Mouse (Mus musculus) liver, adult 2 months (tissue): ENCODE measurements at regions not wholly inside any gene's neighbourhood (a gene's known extent, or its start where the extent isn't known, plus 50 kb on each side); places are given as distances from the start of the nearest gene placed in this dataset.
A peak's percentile ranks its signal among the peaks of the same experiment; 100 is the strongest.

Experiments used
- DNase-seq: peaks from one replicate; pipeline ENCODE4 v3.0.0-alpha.2; 2011; ENCODE audit warnings: low read depth, low spot score; ENCODE audit errors: extremely low read depth
- H3K27ac ChIP-seq: fragments of 200-500 bp; replicated peaks from 2 replicates; pipeline ENCODE4 v1.5.1; 2012; ENCODE audit warnings: low read depth, mild to moderate bottlenecking, control low read depth, inconsistent platforms, low read length; ENCODE audit not compliant: insufficient read depth
- H3K27me3 ChIP-seq: fragments of 200-500 bp; 2 replicates; pipeline ENCODE4 v1.6.1; 2012; ENCODE audit warnings: mild to moderate bottlenecking, moderate library complexity, low read length, inconsistent platforms; ENCODE audit not compliant: control insufficient read depth, insufficient read depth
- H3K36me3 ChIP-seq: fragments of 200-500 bp; 2 replicates; pipeline ENCODE4 v1.6.1; 2012; ENCODE audit warnings: low read length, inconsistent platforms; ENCODE audit not compliant: control insufficient read depth, insufficient read depth
- H3K4me1 ChIP-seq: fragments of 200-500 bp; 2 replicates; pipeline ENCODE4 v1.6.1; 2011; ENCODE audit warnings: low read length; ENCODE audit not compliant: control insufficient read depth, insufficient read depth
- H3K4me3 ChIP-seq: fragments of 200-500 bp; 2 replicates; pipeline ENCODE4 v1.5.1; 2011; ENCODE audit warnings: low read depth, mild to moderate bottlenecking, control low read depth, low read length, moderate library complexity; ENCODE audit not compliant: insufficient read depth
- H3K79me2 ChIP-seq: fragments of 200-500 bp; 2 replicates; pipeline ENCODE4 v1.6.1; 2012; ENCODE audit warnings: inconsistent platforms, mild to moderate bottlenecking, low read length, moderate library complexity; ENCODE audit not compliant: control insufficient read depth, insufficient read depth
- H3K9ac ChIP-seq: fragments of 200-500 bp; 2 replicates; pipeline ENCODE4 v1.6.1; 2012; ENCODE audit warnings: low read depth, mild to moderate bottlenecking, control low read depth, inconsistent platforms, low read length
- CTCF ChIP-seq: fragments of 200-500 bp; IDR thresholded peaks from 2 replicates; pipeline ENCODE4 v1.5.1; 2011; ENCODE audit warnings: low read depth, low read length, control low read depth
- POLR2A ChIP-seq: fragments of 200-500 bp; IDR thresholded peaks from 2 replicates; pipeline ENCODE4 v1.6.1; 2011; ENCODE audit warnings: low read length, control low read depth; ENCODE audit not compliant: insufficient read depth; ENCODE audit errors: extremely low read depth
- WGBS: fragments of 180-500 bp; shearing (Covaris S2); methylation state at CpG from one replicate; pipeline ENCODE4 v1.1.7; 2018; 5-methylcytosine and 5-hydroxymethylcytosine counted together

GRCm38 (mm10) chr1:33174646-33175435 is 494.8 kb downstream of the Prim2 start:
- Histone ChIP-seq H3K27me3 (no peaks in the 10 kb centered on the region), H3K4me3 (no peak overlapping the region), H3K36me3 (no peaks in the 10 kb centered on the region), H3K27ac (no peak overlapping the region), H3K9ac (no peak overlapping the region), H3K4me1 (no peaks in the 10 kb centered on the region), H3K79me2 (no peaks in the 10 kb centered on the region)
- TF ChIP-seq CTCF (no peak), POLR2A (no peak)
- 68% methylated on average over 10 of the region's 10 CpGs for WGBS
- peak; percentile 7 for DNase-seq

- TF ChIP-seq POLR2A (no peak), CTCF (no peak)
- 59% methylated on average over 7 of the region's 7 CpGs for WGBS
- no peak overlapping the region for H3K9ac ChIP-seq
- no peak overlapping the region for H3K27ac ChIP-seq
- H3K27me3 ChIP-seq, result no peaks in the 10 kb centered on the region
- H3K4me3 ChIP-seq, result no peak overlapping the region
- H3K79me2 ChIP-seq, result no peaks in the 10 kb centered on the region
- H3K36me3 ChIP-seq, result no peaks in the 10 kb centered on the region
- no peak for DNase-seq
- H3K4me1 ChIP-seq, result no peaks in the 10 kb centered on the region
Measured at GRCm38 (mm10) chr1:33136991-33137390, 532.6 kb downstream of the Prim2 start.

DNA sequence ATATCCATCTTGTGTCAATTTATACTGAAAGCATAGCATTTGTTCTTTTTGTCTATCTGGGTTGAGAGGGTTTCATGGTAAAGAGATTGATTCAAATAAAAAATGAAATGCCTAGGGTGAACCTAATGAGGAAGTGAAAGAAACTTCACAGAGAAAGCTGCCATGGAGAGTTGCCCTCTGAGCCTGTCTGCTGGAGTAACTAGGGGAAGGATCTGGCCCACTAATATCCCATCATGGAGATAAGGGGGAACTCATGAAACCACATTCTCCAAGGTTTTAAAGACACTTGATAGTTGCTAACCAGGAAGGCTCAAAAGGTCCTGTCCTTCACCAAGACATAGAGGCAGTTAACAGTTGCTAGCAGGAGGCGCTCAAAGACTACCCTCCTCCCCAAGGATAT is 539.2 kb downstream of the Prim2 start:
- H3K4me3 ChIP-seq, result no peak overlapping the region
- H3K4me1 ChIP-seq, result no peaks in the 10 kb centered on the region
- no peak overlapping the region for H3K9ac ChIP-seq
- no peak overlapping the region for H3K27ac ChIP-seq
- no peaks in the 10 kb centered on the region for H3K27me3 ChIP-seq
- TF ChIP-seq POLR2A (no peak), CTCF (no peak)
- H3K36me3 ChIP-seq, result no peaks in the 10 kb centered on the region
- DNase-seq, result no peak
- no peaks in the 10 kb centered on the region for H3K79me2 ChIP-seq
- 86% methylated on average over 1 of the region's 1 CpGs for WGBS

DNA sequence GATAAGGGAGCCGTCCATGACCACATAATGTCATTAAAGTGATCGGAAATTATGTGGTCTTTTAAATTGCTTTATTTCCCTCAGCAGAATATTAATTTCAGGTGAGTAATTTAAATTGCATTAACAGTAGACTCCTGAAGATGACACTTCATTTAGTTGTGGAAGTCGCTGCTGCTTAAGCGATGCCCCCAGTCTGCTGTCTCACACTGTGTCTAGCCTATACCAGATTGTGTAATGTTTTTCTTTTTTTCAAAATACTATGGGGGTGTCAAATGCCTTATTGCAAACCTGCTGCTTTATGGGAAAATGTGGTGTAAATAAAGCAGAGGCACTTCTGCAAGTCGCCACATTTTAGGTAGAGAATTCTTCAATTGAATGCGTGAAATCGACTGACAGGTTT is 544.5 kb downstream of the Prim2 start:
- no peak for DNase-seq
- Histone ChIP-seq H3K36me3 (no peaks in the 10 kb centered on the region), H3K9ac (no peak overlapping the region), H3K4me3 (no peak overlapping the region), H3K79me2 (no peaks in the 10 kb centered on the region), H3K27me3 (no peaks in the 10 kb centered on the region), H3K4me1 (no peaks in the 10 kb centered on the region), H3K27ac (no peak overlapping the region)
- WGBS, result 91% methylated on average over 7 of the region's 7 CpGs
- TF ChIP-seq POLR2A (no peak), CTCF (no peak)

GRCm38 (mm10) chr1:33106286-33106685 is 559.2 kb upstream of the Gm5415 start:
- no peaks in the 10 kb centered on the region for H3K4me1 ChIP-seq
- no peak overlapping the region for H3K27ac ChIP-seq
- DNase-seq, result no peak
- no peak for TF ChIP-seq POLR2A
- no peak for TF ChIP-seq CTCF
- no peaks in the 10 kb centered on the region for H3K36me3 ChIP-seq
- no peak overlapping the region for H3K9ac ChIP-seq
- H3K4me3 ChIP-seq, result no peak overlapping the region
- H3K27me3 ChIP-seq, result no peaks in the 10 kb centered on the region
- WGBS, result 80% methylated on average over 5 of the region's 5 CpGs
- H3K79me2 ChIP-seq, result no peaks in the 10 kb centered on the region

- Histone ChIP-seq H3K27ac (no peak overlapping the region), H3K4me3 (no peak overlapping the region), H3K4me1 (no peaks in the 10 kb centered on the region), H3K79me2 (no peaks in the 10 kb centered on the region), H3K36me3 (no peaks in the 10 kb centered on the region), H3K27me3 (no peaks in the 10 kb centered on the region), H3K9ac (no peak overlapping the region)
- 94% methylated on average over 1 of the region's 1 CpGs for WGBS
- no peak for DNase-seq
- TF ChIP-seq CTCF (no peak), POLR2A (no peak)
Measured at GRCm38 (mm10) chr1:33104296-33104695, 557.2 kb upstream of the Gm5415 start.
